Mouse (Mus musculus): ENCODE measurements around the gene Mpi.

Mpi gene

GRCm38 (mm10) chr9:57522114-57522860 lies 30.3 kb downstream of the Mpi start:
- DNase-seq, result no peak

GRCm38 (mm10) chr9:57521056-57521911 lies 31.3 kb downstream of the Mpi start, which contains the start of gene Cox5a:
Gene Cox5a (plus strand): TSS chr9:57521274.
- peak; percentile 96 for DNase-seq

GRCm38 (mm10) chr9:57520375-57521055 lies 32.0 kb downstream of the Mpi start:
- DNase-seq, result no peak

DNA sequence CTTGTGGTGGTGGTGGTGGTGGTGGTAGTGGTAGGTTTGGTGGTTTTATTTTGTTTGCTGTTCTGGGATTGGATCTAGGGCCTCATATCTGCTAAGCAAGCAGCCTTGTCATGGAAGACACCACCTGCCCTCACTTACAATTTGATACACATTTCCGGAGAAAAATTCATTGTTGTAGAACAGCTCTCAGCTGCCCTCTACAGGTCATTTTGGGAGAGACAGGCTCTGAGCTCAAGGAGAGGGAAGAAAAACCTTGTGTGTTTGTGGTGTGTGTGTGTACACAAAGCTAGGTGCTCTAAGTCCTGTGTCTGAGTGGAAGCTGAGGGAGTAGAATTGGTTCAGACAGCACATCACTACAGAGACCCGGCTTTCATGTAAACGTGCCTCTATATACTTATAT lies 35.5 kb downstream of the Mpi start:
- DNase-seq, result peak; percentile 57

DNA sequence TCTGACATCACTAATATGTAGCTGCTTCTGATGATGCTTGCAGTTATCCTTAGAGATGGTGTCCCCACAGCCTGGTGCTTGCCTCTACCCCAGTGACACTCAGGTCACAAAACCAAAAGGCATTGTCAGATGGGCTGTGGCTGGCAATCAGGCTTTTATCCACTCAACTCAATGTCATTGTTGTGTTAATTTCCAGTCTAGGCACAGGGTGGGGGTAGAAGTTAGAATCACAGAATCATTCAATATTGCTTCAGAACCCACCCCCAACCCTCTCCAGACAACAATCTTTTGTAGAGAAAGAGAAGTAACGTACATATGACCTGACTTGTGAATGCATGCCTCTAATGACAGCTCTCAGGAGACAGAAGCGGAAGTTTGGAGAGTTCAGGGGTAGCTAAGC lies 42.0 kb downstream of the Mpi start:
- no peak for DNase-seq

GRCm38 (mm10) chr9:57505700-57506099 lies 46.9 kb downstream of the Mpi start:
- DNase-seq, result no peak

DNA sequence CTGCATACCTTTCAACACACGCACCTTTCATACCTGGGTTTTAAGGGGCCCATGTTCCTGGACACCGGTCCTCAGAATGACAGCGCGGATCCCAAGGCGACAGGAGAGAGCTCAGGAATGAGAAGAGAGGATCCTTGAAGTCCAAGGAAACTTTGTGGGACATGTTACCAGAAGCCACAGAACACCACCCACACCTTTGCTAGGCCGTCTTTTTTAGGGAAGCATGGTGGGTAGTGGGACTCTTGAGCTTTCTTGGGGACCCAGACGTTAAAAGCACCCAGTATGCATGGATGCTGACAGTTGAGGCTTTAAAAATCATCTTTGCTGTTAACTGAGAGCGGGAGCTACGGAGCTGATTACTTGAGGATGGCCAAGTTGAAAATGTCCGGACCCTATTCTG lies 47.7 kb downstream of the Mpi start:
- DNase-seq, result no peak

DNA sequence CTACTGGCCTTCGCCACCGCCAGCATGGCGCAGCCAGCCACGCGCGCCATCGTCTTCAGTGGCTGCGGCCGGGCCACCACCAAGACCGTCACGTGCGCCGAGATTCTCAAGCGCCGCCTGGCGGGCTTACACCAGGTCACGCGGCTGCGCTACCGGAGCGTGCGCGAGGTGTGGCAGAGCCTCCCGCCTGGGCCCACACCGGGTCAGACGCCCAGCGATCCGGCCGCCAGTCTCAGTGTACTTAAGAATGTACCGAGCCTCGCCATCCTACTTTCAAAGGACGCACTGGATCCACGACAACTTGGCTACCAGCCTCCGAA lies 48.2 kb downstream of the Mpi start:
- DNase-seq, result peak; percentile 45

GRCm38 (mm10) chr9:57503622-57504380 lies 48.8 kb downstream of the Mpi start, which contains the start of gene Rpp25:
Gene Rpp25 (plus strand): TSS chr9:57504026.
- DNase-seq, result no peak

DNA sequence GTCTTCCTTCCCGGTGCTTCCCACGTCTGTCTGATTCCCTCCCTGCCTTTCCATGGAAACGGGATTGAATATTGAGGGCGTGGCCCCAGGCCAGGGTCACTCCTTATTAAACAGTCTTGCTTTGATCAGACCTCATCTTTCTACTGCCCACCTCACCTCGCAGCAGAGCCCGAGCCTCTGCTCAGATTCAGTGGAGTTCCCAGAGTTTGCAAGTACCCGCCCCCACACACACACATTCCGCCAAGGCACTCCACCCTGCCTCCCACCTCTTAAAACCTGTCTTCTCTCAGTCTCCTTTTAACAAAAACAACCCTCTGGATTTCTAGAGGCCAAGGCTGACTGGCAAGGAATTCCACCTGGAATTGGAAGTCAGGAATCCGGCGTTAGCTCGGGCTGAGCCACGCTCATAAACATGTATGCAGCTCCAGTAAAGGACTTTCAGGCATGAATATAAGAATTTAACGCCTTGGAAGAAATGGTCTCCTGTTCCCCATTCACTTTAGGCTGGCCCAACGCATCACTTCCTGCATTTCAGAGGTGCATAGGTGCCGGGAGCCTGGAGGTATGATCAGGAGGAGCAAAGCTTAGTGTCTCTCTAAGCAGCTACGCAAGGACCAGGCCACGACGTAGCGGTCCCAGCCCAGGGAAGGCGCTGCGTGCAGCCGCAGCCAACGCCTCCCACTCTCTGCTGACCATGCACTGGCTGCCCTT lies 49.5 kb downstream of the Mpi start:
- DNase-seq, result no peak

- DNase-seq, result no peak
Observed at GRCm38 (mm10) chr9:57501861-57502260, 50.7 kb downstream of the Mpi start.

GRCm38 (mm10) chr9:57501452-57501851 lies 51.1 kb downstream of the Mpi start:
- DNase-seq, result no peak

GRCm38 (mm10) chr9:57498536-57498935 lies 54.0 kb downstream of the Mpi start:
- no peak for DNase-seq

- no peak for DNase-seq
Observed at GRCm38 (mm10) chr9:57497236-57497635, 55.3 kb downstream of the Mpi start.

GRCm38 (mm10) chr9:57494970-57495369 lies 57.6 kb downstream of the Mpi start:
- DNase-seq, result no peak
